Mouse (Mus musculus) ES-E14 (cell line): ENCODE results near the gene Ambp.

Experiments used
- CHD2 ChIP-seq: IDR thresholded peaks from 2 replicates; pipeline ENCODE4 v1.6.1; 2014; ENCODE audit warnings: mild to moderate bottlenecking, low read depth, low read length, inconsistent platforms
- HCFC1 ChIP-seq: IDR thresholded peaks from 2 replicates; pipeline ENCODE4 v1.6.1; 2012; ENCODE audit warnings: low read length, inconsistent platforms, borderline replicate concordance; ENCODE audit not compliant: insufficient read depth
- MAFK ChIP-seq: IDR thresholded peaks from 2 replicates; pipeline ENCODE4 v1.6.1; 2014; ENCODE audit warnings: mild to moderate bottlenecking, low read depth, low read length, inconsistent platforms; ENCODE audit not compliant: insufficient read depth
- ZC3H11A ChIP-seq: IDR thresholded peaks from 2 replicates; pipeline ENCODE4 v1.6.1; 2012; ENCODE audit warnings: low read depth, mild to moderate bottlenecking, inconsistent platforms, low read length, borderline replicate concordance
- ZNF384 ChIP-seq: IDR thresholded peaks from 2 replicates; pipeline ENCODE4 v1.6.1; 2012; ENCODE audit warnings: low read depth, low read length, inconsistent platforms

GRCm38 (mm10) chr4:63171122-63171521, 16.5 kb upstream of the Ambp start:
- TF ChIP-seq MAFK, result no peak
- TF ChIP-seq CHD2, result no peak
- TF ChIP-seq ZNF384, result no peak
- TF ChIP-seq ZC3H11A, result no peak
- TF ChIP-seq HCFC1, result no peak
